Mouse (Mus musculus): ENCODE measurements at regions not wholly inside any gene's neighbourhood (a gene's known extent, or its start where the extent isn't known, plus 50 kb on each side); places are given as distances from the start of the nearest gene placed in this dataset.
"Not testable (repeated sequence)": the region's sequence is repeated elsewhere in the genome, so short reads cannot be mapped to it uniquely, and the experiment has no call there.

- Histone ChIP-seq H3K9ac (no peak overlapping the region), H3K36me3 (no peaks in the 10 kb centered on the region), H3K9me3 (no peaks in the 10 kb centered on the region), H3K27me3 (no peaks in the 10 kb centered on the region), H3K4me1 (replicated peaks) (no peaks in the 10 kb centered on the region), H3K27ac (replicated peaks) (no peak overlapping the region), H3K4me2 (no peak overlapping the region), H3K4me3 (no peak overlapping the region)
- ATAC-seq (ENCODE audit: low read depth) = no peak
- WGBS = 38% methylated on average over 4 of the region's 4 CpGs
Measured at GRCm38 (mm10) chr8:115977152-115977551, 269.6 kb upstream of the Maf start.

GRCm38 (mm10) chr8:115974706-115975105 is 267.1 kb upstream of the Maf start:
- 56% methylated on average over 2 of the region's 2 CpGs for WGBS
- H3K36me3 ChIP-seq = no peaks in the 10 kb centered on the region
- no peak overlapping the region for H3K27ac ChIP-seq (replicated peaks)
- H3K9ac ChIP-seq = no peak overlapping the region
- H3K9me3 ChIP-seq = no peaks in the 10 kb centered on the region
- no peak for ATAC-seq (ENCODE audit: low read depth)
- no peaks in the 10 kb centered on the region for H3K27me3 ChIP-seq
- no peak overlapping the region for H3K4me2 ChIP-seq
- H3K4me1 ChIP-seq (replicated peaks) = no peaks in the 10 kb centered on the region
- no peak overlapping the region for H3K4me3 ChIP-seq

GRCm38 (mm10) chr8:115971351-115971750 is 263.8 kb upstream of the Maf start:
- not testable (repeated sequence) for ATAC-seq (ENCODE audit: low read depth); H3K4me3 ChIP-seq; H3K36me3 ChIP-seq; H3K9ac ChIP-seq; H3K9me3 ChIP-seq; H3K4me2 ChIP-seq; H3K27me3 ChIP-seq; H3K4me1 ChIP-seq (replicated peaks); H3K27ac ChIP-seq (replicated peaks)
- 87% methylated on average over 2 of the region's 2 CpGs for WGBS

DNA sequence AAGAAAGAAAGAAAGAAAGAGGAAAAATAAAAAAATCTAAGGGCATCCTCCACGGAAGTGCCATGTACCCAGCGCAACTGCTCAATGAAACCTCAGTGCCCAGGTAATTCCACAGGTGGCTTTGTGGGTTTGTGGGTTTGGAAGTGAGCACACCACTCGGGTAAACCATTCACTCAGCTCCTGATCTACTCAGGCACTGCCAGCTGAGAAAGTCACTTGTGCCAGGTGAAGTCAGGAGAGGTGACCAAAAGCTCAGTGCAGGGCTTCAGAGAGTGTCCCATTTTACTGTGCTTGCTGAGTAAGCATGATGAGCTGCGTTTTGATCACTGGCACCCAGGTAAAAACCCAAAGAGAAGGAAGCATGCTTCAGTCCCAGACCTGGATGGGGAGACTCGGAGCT is 260.5 kb upstream of the Maf start:
- H3K4me1 ChIP-seq (replicated peaks) = no peaks in the 10 kb centered on the region
- H3K4me2 ChIP-seq = no peak overlapping the region
- H3K4me3 ChIP-seq = no peak overlapping the region
- no peak overlapping the region for H3K9ac ChIP-seq
- no peak overlapping the region for H3K27ac ChIP-seq (replicated peaks)
- no peaks in the 10 kb centered on the region for H3K27me3 ChIP-seq
- H3K9me3 ChIP-seq = no peaks in the 10 kb centered on the region
- WGBS = 93% methylated on average over 5 of the region's 5 CpGs
- H3K36me3 ChIP-seq = no peaks in the 10 kb centered on the region
- no peak for ATAC-seq (ENCODE audit: low read depth)

GRCm38 (mm10) chr8:115965981-115966380 is 258.4 kb upstream of the Maf start:
- ATAC-seq (ENCODE audit: low read depth) = no peak
- H3K4me1 ChIP-seq (replicated peaks) = no peaks in the 10 kb centered on the region
- no peak overlapping the region for H3K4me3 ChIP-seq
- H3K36me3 ChIP-seq = no peaks in the 10 kb centered on the region
- H3K4me2 ChIP-seq = no peak overlapping the region
- no peak overlapping the region for H3K9ac ChIP-seq
- H3K9me3 ChIP-seq = no peaks in the 10 kb centered on the region
- no peak overlapping the region for H3K27ac ChIP-seq (replicated peaks)
- H3K27me3 ChIP-seq = no peaks in the 10 kb centered on the region
- 81% methylated on average over 7 of the region's 7 CpGs for WGBS

DNA sequence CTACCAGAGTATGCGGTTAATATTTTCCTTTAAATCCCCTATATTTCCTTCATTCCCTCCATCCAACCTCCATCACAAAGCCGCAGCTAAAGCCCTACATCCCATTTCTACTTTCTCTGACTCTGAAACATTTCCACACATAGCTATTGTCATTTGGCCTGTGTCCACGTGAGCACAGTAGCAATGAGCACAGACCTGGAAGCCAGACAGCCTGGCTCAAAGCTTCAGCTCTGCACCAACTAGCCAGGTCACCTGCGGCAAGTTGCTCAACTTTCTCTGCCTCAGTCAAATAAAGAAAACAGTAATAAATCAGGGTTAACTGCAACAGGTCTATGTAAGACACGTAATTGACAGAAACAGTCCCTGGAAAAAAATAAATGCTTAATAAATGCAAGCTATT is 247.8 kb upstream of the Maf start:
- ATAC-seq (ENCODE audit: low read depth) = no peak
- Histone ChIP-seq H3K27ac (replicated peaks) (no peak overlapping the region), H3K27me3 (no peaks in the 10 kb centered on the region), H3K9me3 (no peaks in the 10 kb centered on the region), H3K4me1 (replicated peaks) (no peaks in the 10 kb centered on the region), H3K9ac (no peak overlapping the region), H3K4me2 (no peak overlapping the region), H3K4me3 (no peak overlapping the region), H3K36me3 (no peaks in the 10 kb centered on the region)
- WGBS = 85% methylated on average over 5 of the region's 5 CpGs

DNA sequence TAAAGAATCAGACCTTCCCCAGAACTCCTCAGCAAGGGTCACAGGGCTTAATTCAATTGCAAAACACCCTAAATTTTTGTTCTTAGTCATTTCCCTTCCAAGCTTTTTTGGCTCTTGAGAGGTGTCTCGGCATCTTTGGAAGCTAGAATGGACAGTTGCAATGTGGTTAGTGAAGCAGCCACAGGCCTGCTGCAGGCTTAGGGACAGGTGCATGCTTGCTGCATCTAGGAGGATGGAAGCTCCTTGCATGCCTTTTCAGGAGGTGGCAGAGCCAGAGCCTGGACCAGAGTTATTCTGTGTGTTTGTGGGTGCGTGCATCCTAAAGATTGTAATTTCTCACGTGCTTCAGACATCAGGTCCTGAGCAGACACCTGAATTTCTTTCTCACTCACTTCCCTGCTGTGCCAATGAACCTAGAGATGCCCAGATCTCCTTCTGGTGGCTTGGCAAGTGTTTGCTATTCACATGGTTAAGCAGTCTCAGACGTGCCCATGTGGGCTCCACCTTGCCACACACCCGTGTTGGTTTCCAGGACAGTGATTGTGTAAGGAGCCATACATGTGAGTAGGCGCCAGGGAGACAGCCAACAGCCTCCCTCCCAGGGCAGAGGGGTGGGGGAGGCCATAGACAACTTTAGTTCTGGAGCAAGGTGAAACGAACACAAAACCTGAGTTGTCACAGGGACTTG is 246.3 kb upstream of the Maf start:
- no peak overlapping the region for H3K9ac ChIP-seq
- no peaks in the 10 kb centered on the region for H3K4me1 ChIP-seq (replicated peaks)
- H3K27me3 ChIP-seq = no peaks in the 10 kb centered on the region
- no peak for ATAC-seq (ENCODE audit: low read depth)
- H3K4me2 ChIP-seq = no peak overlapping the region
- no peaks in the 10 kb centered on the region for H3K9me3 ChIP-seq
- no peak overlapping the region for H3K27ac ChIP-seq (replicated peaks)
- 88% methylated on average over 7 of the region's 7 CpGs for WGBS
- H3K4me3 ChIP-seq = no peak overlapping the region
- H3K36me3 ChIP-seq = no peaks in the 10 kb centered on the region

DNA sequence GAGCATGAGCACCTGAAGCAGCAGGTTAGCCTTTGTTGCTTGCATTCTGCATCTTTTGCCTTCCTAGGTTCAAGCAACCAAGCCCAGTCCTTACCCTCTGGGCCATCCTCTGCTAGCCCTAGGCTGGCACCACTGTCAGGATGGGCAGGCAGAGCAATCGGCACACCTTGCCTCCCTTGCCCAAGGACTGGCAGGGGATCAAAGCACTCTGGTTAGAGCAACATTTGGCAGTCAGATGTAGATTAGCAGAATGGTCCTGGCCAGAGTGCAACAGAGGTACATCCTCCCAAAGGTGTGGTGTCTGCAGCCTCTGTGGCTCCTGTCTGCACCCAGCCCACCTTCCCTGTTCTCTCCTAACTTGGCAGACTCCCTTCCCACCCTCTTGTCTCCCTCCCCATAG is 244.9 kb upstream of the Maf start:
- 82% methylated on average over 1 of the region's 1 CpGs for WGBS
- ATAC-seq (ENCODE audit: low read depth) = no peak
- Histone ChIP-seq H3K4me3 (no peak overlapping the region), H3K9me3 (no peaks in the 10 kb centered on the region), H3K4me1 (replicated peaks) (no peaks in the 10 kb centered on the region), H3K27me3 (no peaks in the 10 kb centered on the region), H3K27ac (replicated peaks) (no peak overlapping the region), H3K36me3 (no peaks in the 10 kb centered on the region), H3K4me2 (no peak overlapping the region), H3K9ac (no peak overlapping the region)

DNA sequence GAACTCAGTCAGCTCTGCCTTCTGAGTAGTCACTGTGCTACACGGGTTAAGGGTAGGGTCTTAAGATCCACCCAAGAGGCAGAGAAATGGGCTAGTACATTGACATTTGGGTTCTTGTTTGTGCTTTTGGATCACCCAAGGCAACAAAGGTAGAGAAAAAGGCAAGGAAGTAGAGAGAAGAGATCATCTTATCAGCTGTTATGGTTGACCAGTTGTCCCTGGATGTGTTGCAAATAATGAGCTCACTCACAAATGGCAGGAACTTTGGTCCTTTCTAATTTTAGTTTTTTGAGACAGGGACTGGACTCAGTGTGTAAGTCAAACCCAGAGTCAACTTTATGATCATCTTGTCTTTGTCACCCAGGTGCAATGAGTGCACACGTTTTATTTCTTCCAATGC is 241.3 kb upstream of the Maf start:
- Histone ChIP-seq H3K4me1 (replicated peaks) (no peaks in the 10 kb centered on the region), H3K4me3 (no peak overlapping the region), H3K27me3 (0 out of 2 replicates have a peak, but pooled peaks cover 3% of the 10 kb centered on the region), H3K9ac (no peak overlapping the region), H3K9me3 (no peaks in the 10 kb centered on the region), H3K36me3 (no peaks in the 10 kb centered on the region), H3K27ac (replicated peaks) (no peak overlapping the region), H3K4me2 (no peak overlapping the region)
- ATAC-seq (ENCODE audit: low read depth) = no peak
- WGBS = 86% methylated on average over 2 of the region's 2 CpGs

DNA sequence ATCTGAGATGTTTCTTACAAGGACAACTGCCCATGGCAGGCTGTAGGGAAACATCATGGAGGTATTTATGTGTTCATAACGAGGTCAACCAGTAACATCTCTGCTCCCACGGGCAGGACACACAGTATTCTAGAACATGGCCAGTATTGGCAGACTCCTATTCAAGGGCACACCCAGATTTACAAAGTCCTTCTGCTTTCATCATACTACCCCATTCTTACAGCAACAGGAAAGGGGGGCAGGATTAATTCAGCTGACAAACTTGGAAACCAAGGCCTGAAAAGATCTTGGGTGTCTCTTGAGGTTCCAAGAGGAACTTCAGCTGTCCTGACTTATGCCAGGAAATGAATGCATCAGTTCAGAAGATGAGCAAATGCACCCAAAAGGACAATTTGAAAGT is 240.4 kb upstream of the Maf start:
- 87% methylated on average over 2 of the region's 2 CpGs for WGBS
- Histone ChIP-seq H3K36me3 (no peaks in the 10 kb centered on the region), H3K4me3 (no peak overlapping the region), H3K27ac (replicated peaks) (no peak overlapping the region), H3K4me1 (replicated peaks) (peaks cover 4% of the 10 kb centered on the region), H3K9ac (no peak overlapping the region), H3K4me2 (no peak overlapping the region), H3K27me3 (0 out of 2 replicates have a peak, but pooled peaks cover 3% of the 10 kb centered on the region), H3K9me3 (no peaks in the 10 kb centered on the region)
- ATAC-seq (ENCODE audit: low read depth) = no peak

DNA sequence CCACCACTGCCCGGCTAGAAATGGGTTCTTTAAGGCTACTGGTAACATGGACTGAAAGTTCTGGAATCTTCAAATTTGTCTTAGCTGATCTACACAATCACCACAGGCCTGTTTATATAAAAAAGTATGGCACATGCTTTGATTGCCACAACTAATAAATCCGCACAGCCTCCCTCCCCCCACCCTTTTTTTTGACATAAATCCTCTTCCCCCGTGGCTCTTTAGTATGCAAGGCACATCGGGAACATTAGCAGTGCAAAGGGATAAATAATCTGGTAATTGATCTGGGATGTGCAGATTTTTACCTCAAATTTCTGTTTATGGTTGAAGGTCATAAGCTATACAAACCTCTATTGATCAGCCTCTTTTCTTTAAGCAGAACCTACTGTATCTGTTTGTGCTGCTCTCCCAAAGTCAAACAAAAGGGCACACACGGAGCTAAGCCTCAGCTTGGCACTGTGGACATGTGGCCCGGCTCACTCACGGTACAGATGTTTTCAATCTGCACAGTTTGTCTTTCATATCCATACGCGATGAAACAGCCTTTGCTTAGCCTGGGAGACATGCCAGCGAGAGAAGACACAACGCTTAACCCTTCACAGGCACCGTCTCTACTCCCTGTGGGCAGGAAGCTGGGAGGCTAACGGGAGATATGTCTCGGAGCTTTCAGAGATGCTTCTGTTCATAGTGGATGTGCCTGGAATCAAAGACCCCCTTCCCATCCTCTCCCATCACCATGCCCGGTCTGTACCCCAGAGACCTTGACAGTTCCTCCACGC is 235.3 kb upstream of the Maf start:
- Histone ChIP-seq H3K4me2 (peak overlapping the region; percentile 28), H3K36me3 (no peaks in the 10 kb centered on the region), H3K9ac (no peak overlapping the region), H3K27ac (replicated peaks) (no peak overlapping the region), H3K4me1 (replicated peaks) (peaks cover 9% of the 10 kb centered on the region), H3K9me3 (no peaks in the 10 kb centered on the region), H3K27me3 (peaks cover 3% of the 10 kb centered on the region; the same call in 1 of the 2 replicates), H3K4me3 (no peak overlapping the region)
- peak; percentile 53; the same call in 1 of the 2 replicates for ATAC-seq (ENCODE audit: low read depth)
- 36% methylated on average over 16 of the region's 16 CpGs for WGBS

- Histone ChIP-seq H3K27me3 (peaks cover 2% of the 10 kb centered on the region; the same call in 1 of the 2 replicates), H3K9me3 (no peaks in the 10 kb centered on the region), H3K4me1 (replicated peaks) (peaks cover 5% of the 10 kb centered on the region), H3K27ac (replicated peaks) (no peak overlapping the region), H3K36me3 (no peaks in the 10 kb centered on the region), H3K4me3 (no peak overlapping the region), H3K9ac (no peak overlapping the region), H3K4me2 (no peak overlapping the region)
- 63% methylated on average over 8 of the region's 8 CpGs for WGBS
- no peak for ATAC-seq (ENCODE audit: low read depth)
Measured at GRCm38 (mm10) chr8:115929472-115930210, 222.0 kb upstream of the Maf start.

Measured in neural tube, embryonic 13.5 days (tissue).